Mouse (Mus musculus): Measurements from ENCODE around the gene Kalrn.

DNA sequence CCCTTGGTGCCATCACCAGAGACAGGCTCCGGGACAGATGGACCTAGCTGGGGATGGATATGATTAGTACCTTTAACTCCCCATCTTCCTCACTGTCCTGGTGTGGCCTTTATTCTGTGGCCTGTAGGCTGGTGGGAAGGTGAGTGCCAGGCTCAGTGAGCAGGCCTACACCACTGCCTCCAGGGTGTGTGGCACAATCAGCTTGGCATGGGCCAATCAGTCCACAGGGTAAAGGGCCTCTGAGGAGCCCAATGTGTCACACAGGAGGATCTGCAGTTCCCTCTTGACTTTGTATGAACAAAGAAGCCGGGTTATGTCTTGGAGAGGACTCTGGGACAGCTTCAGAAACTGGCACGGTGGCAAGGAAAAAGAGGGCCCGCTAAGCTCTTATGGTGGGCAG lies 530.7 kb downstream of the Kalrn start:
- no peak for TF ChIP-seq GATA1 (IDR thresholded peaks at IDR 0.05; ENCODE audit: borderline replicate concordance, low read length)
- TF ChIP-seq FLI1 (IDR thresholded peaks at IDR 0.05; ENCODE audit: low read length) = no peak

Data from megakaryocyte, embryonic 14.5 days (primary cell).